Mouse (Mus musculus) heart, embryonic 12.5 days (tissue): ENCODE data around the gene Smg7. TPM values are rescaled to one million over a fixed set of nuclear protein-coding genes. Genes with fewer than 3 reads are reported as not detected.

Experiments used
- ATAC-seq: fragments of 200-750 bp; cut with Nextera tagmentation; 2 replicates; pipeline ENCODE4 v1.8.0; 2017; ENCODE audit warnings: moderate TSS enrichment, moderate library complexity; ENCODE audit not compliant: insufficient number of reproducible peaks, low FRiP score
- H3K27ac ChIP-seq: fragments of 300-500 bp; sonication (generic); 2 replicates; pipeline ENCODE4 v1.5.1; 2016; ENCODE audit warnings: mild to moderate bottlenecking, moderate library complexity; ENCODE audit not compliant: poor library complexity, severe bottlenecking
- H3K27me3 ChIP-seq: fragments of 300-500 bp; sonication (generic); replicated peaks from 2 replicates; pipeline ENCODE4 v1.6.1; 2016; ENCODE audit warnings: mild to moderate bottlenecking, moderate library complexity
- H3K36me3 ChIP-seq: fragments of 300-500 bp; sonication (generic); 2 replicates; pipeline ENCODE4 v1.6.1; 2016; ENCODE audit warnings: mild to moderate bottlenecking, moderate library complexity
- H3K4me1 ChIP-seq: fragments of 300-500 bp; sonication (generic); replicated peaks from 2 replicates; pipeline ENCODE4 v1.6.1; 2016; ENCODE audit warnings: mild to moderate bottlenecking
- H3K4me2 ChIP-seq: fragments of 300-500 bp; sonication (generic); 2 replicates; pipeline ENCODE4 v1.6.1; 2016; ENCODE audit warnings: mild to moderate bottlenecking, moderate library complexity
- H3K4me3 ChIP-seq: fragments of 300-500 bp; sonication (generic); 2 replicates; pipeline ENCODE4 v1.5.1; 2016; ENCODE audit warnings: mild to moderate bottlenecking
- H3K9ac ChIP-seq: fragments of 300-500 bp; sonication (generic); 2 replicates; pipeline ENCODE4 v1.6.1; 2016; ENCODE audit warnings: mild to moderate bottlenecking, moderate library complexity
- H3K9me3 ChIP-seq: fragments of 300-500 bp; sonication (generic); replicated peaks from 2 replicates; pipeline ENCODE4 v1.6.1; 2016; ENCODE audit warnings: mild to moderate bottlenecking, moderate library complexity
- WGBS: fragments of 180-500 bp; shearing (Covaris S2); methylation state at CpG from one replicate; pipeline ENCODE4 v1.1.7; 2016; 5-methylcytosine and 5-hydroxymethylcytosine counted together
- polyA plus RNA-seq: library from polyadenylated mRNA; unstranded; fragments of >200 nt; fragmentation: Nextera tagmentation; extraction: Ambion mirVana; gene quantifications from 2 replicates; pipeline ENCODE4 v1.2.1, GENCODE M21; 2016

The Smg7 gene
- polyA plus RNA-seq: 32.3 and 34.2 TPM in 2 replicates

- H3K36me3 ChIP-seq: 0 out of 2 replicates have a peak, but pooled peaks cover 3% of the 10 kb centered on the region
- under 1% methylated on average over 86 of the region's 93 CpGs for WGBS
- peak; percentile 63 for ATAC-seq
Measured at GRCm38 (mm10) chr1:152901765-152902664, at the start of gene Smg7. Smg7 (minus strand) TSS chr1:152902646.

GRCm38 (mm10) chr1:152942977-152943376, 40.5 kb upstream of the Smg7 start:
- Histone ChIP-seq H3K4me1 (no peaks in the 10 kb centered on the region), H3K4me3 (no peak overlapping the region), H3K4me2 (no peak overlapping the region), H3K36me3 (no peaks in the 10 kb centered on the region), H3K27ac (no peak overlapping the region), H3K27me3 (no peaks in the 10 kb centered on the region), H3K9ac (no peak overlapping the region), H3K9me3 (no peaks in the 10 kb centered on the region)
- ATAC-seq: no peak
- WGBS: 48% methylated on average over 4 of the region's 4 CpGs

More at GRCm38 (mm10) chr1:152901765-152902664, at the start of gene Smg7:
- Histone ChIP-seq H3K27ac (peak within 1 kb of the TSS; percentile 98), H3K9me3 (no peaks in the 10 kb centered on the region), H3K4me2 (peak within 1 kb of the TSS; percentile 99), H3K27me3 (no peaks in the 10 kb centered on the region), H3K9ac (peak within 1 kb of the TSS; percentile 98), H3K4me3 (peak within 1 kb of the TSS; percentile 98), H3K4me1 (peaks cover 18% of the 10 kb centered on the region)

GRCm38 (mm10) chr1:152936365-152936764, 33.9 kb upstream of the Smg7 start:
- no peak for ATAC-seq
- 57% methylated on average over 5 of the region's 5 CpGs for WGBS
- H3K27ac ChIP-seq: no peak overlapping the region
- H3K27me3 ChIP-seq: no peaks in the 10 kb centered on the region
- H3K4me1 ChIP-seq: 0 out of 2 replicates have a peak, but pooled peaks cover 4% of the 10 kb centered on the region
- no peaks in the 10 kb centered on the region for H3K36me3 ChIP-seq
- no peak overlapping the region for H3K4me2 ChIP-seq
- no peak overlapping the region for H3K4me3 ChIP-seq
- H3K9me3 ChIP-seq: no peaks in the 10 kb centered on the region
- H3K9ac ChIP-seq: no peak overlapping the region

- Histone ChIP-seq H3K4me1 (0 out of 2 replicates have a peak, but pooled peaks cover 4% of the 10 kb centered on the region), H3K36me3 (no peaks in the 10 kb centered on the region), H3K27ac (no peak overlapping the region), H3K4me3 (no peak overlapping the region), H3K27me3 (no peaks in the 10 kb centered on the region), H3K9me3 (no peaks in the 10 kb centered on the region), H3K4me2 (no peak overlapping the region), H3K9ac (no peak overlapping the region)
- no peak for ATAC-seq
- WGBS: 70% methylated on average over 6 of the region's 6 CpGs
Measured at GRCm38 (mm10) chr1:152935476-152935875, 33.0 kb upstream of the Smg7 start.

GRCm38 (mm10) chr1:152933962-152934361, 31.5 kb upstream of the Smg7 start:
- Histone ChIP-seq H3K4me3 (no peak overlapping the region), H3K27me3 (no peaks in the 10 kb centered on the region), H3K4me2 (no peak overlapping the region), H3K4me1 (0 out of 2 replicates have a peak, but pooled peaks cover 4% of the 10 kb centered on the region), H3K9me3 (no peaks in the 10 kb centered on the region), H3K9ac (no peak overlapping the region), H3K36me3 (no peaks in the 10 kb centered on the region), H3K27ac (no peak overlapping the region)
- WGBS: 58% methylated on average over 11 of the region's 11 CpGs
- ATAC-seq: no peak

GRCm38 (mm10) chr1:152921786-152922185, 19.3 kb upstream of the Smg7 start:
- Histone ChIP-seq H3K27me3 (no peaks in the 10 kb centered on the region), H3K9ac (no peak overlapping the region), H3K36me3 (no peaks in the 10 kb centered on the region), H3K4me3 (no peak overlapping the region), H3K27ac (no peak overlapping the region), H3K9me3 (no peaks in the 10 kb centered on the region; the same call in 1 of the 2 replicates), H3K4me1 (no peaks in the 10 kb centered on the region), H3K4me2 (no peak overlapping the region)
- ATAC-seq: no peak
- 63% methylated on average over 3 of the region's 3 CpGs for WGBS

GRCm38 (mm10) chr1:152917626-152918025, 15.2 kb upstream of the Smg7 start:
- 71% methylated on average over 4 of the region's 4 CpGs for WGBS
- Histone ChIP-seq H3K27me3 (no peaks in the 10 kb centered on the region), H3K36me3 (no peaks in the 10 kb centered on the region), H3K4me1 (0 out of 2 replicates have a peak, but pooled peaks cover 3% of the 10 kb centered on the region), H3K9ac (no peak overlapping the region), H3K9me3 (no peaks in the 10 kb centered on the region; the same call in 1 of the 2 replicates), H3K4me2 (no peak overlapping the region), H3K4me3 (no peak overlapping the region), H3K27ac (no peak overlapping the region)
- no peak for ATAC-seq

- ATAC-seq: no peak
- Histone ChIP-seq H3K27me3 (0 out of 2 replicates have a peak, but pooled peaks cover 3% of the 10 kb centered on the region), H3K4me3 (no peak overlapping the region), H3K4me2 (no peak overlapping the region), H3K27ac (no peak overlapping the region), H3K4me1 (0 out of 2 replicates have a peak, but pooled peaks cover 3% of the 10 kb centered on the region), H3K9ac (no peak overlapping the region), H3K36me3 (no peaks in the 10 kb centered on the region), H3K9me3 (no peaks in the 10 kb centered on the region; the same call in 1 of the 2 replicates)
- WGBS: 55% methylated on average over 5 of the region's 5 CpGs
Measured at GRCm38 (mm10) chr1:152916936-152917335, 14.5 kb upstream of the Smg7 start.

GRCm38 (mm10) chr1:152915766-152916165, 13.3 kb upstream of the Smg7 start:
- H3K9ac ChIP-seq: no peak overlapping the region
- H3K4me3 ChIP-seq: no peak overlapping the region
- H3K9me3 ChIP-seq: no peaks in the 10 kb centered on the region; the same call in 1 of the 2 replicates
- ATAC-seq: no peak
- WGBS: 57% methylated on average over 5 of the region's 5 CpGs
- H3K4me1 ChIP-seq: 0 out of 2 replicates have a peak, but pooled peaks cover 3% of the 10 kb centered on the region
- H3K36me3 ChIP-seq: no peaks in the 10 kb centered on the region
- H3K27me3 ChIP-seq: 0 out of 2 replicates have a peak, but pooled peaks cover 3% of the 10 kb centered on the region
- H3K27ac ChIP-seq: no peak overlapping the region
- no peak overlapping the region for H3K4me2 ChIP-seq

GRCm38 (mm10) chr1:152913483-152914460, 11.3 kb upstream of the Smg7 start:
- Histone ChIP-seq H3K27me3 (0 out of 2 replicates have a peak, but pooled peaks cover 3% of the 10 kb centered on the region), H3K4me3 (no peak overlapping the region), H3K4me2 (no peak overlapping the region), H3K27ac (no peak overlapping the region), H3K9ac (no peak overlapping the region), H3K36me3 (no peaks in the 10 kb centered on the region), H3K9me3 (no peaks in the 10 kb centered on the region), H3K4me1 (0 out of 2 replicates have a peak, but pooled peaks cover 3% of the 10 kb centered on the region)
- 59% methylated on average over 6 of the region's 6 CpGs for WGBS
- ATAC-seq: no peak
